Mouse (Mus musculus): ENCODE results near the gene D630039A03Rik.

The D630039A03Rik gene

GRCm38 (mm10) chr4:57916201-57916661 is at the start of gene D630039A03Rik:
Gene D630039A03Rik, minus strand, starts transcription at chr4:57916297.
- no peak for DNase-seq (ENCODE audit: low spot score in 2 of 2)

GRCm38 (mm10) chr4:57965516-57965915 is 49.4 kb upstream of the D630039A03Rik start:
- no peak for DNase-seq (ENCODE audit: low spot score in 2 of 2)

GRCm38 (mm10) chr4:57964143-57964542 is 48.0 kb upstream of the D630039A03Rik start:
- DNase-seq (ENCODE audit: low spot score in 2 of 2) = no peak

GRCm38 (mm10) chr4:57959056-57959455 is 43.0 kb upstream of the D630039A03Rik start:
- no peak for DNase-seq (ENCODE audit: low spot score in 2 of 2)

GRCm38 (mm10) chr4:57958098-57958497 is 42.0 kb upstream of the D630039A03Rik start:
- peak in 1 of 2 experiments; percentile 25 for DNase-seq (ENCODE audit: low spot score in 2 of 2)

GRCm38 (mm10) chr4:57957200-57958085 is 41.3 kb upstream of the D630039A03Rik start:
- no peak for DNase-seq (ENCODE audit: low spot score in 2 of 2)

GRCm38 (mm10) chr4:57956029-57956960 is 40.2 kb upstream of the D630039A03Rik start, which contains the start of gene Txn1:
Gene Txn1, minus strand, starts transcription at chr4:57956411.
- peak; percentile 94 for DNase-seq (ENCODE audit: low spot score in 2 of 2)

GRCm38 (mm10) chr4:57955544-57955958 is 39.5 kb upstream of the D630039A03Rik start:
- peak; percentile 48 to 65 for DNase-seq (ENCODE audit: low spot score in 2 of 2)

GRCm38 (mm10) chr4:57954991-57955390 is 38.9 kb upstream of the D630039A03Rik start:
- no peak for DNase-seq (ENCODE audit: low spot score in 2 of 2)

GRCm38 (mm10) chr4:57954580-57954979 is 38.5 kb upstream of the D630039A03Rik start:
- DNase-seq (ENCODE audit: low spot score in 2 of 2) = no peak

GRCm38 (mm10) chr4:57953796-57954195 is 37.7 kb upstream of the D630039A03Rik start:
- DNase-seq (ENCODE audit: low spot score in 2 of 2) = no peak

GRCm38 (mm10) chr4:57952891-57953290 is 36.8 kb upstream of the D630039A03Rik start:
- DNase-seq (ENCODE audit: low spot score in 2 of 2) = no peak

GRCm38 (mm10) chr4:57952416-57952815 is 36.3 kb upstream of the D630039A03Rik start:
- no peak for DNase-seq (ENCODE audit: low spot score in 2 of 2)

- no peak for DNase-seq (ENCODE audit: low spot score in 2 of 2)
Observed at GRCm38 (mm10) chr4:57949866-57950265, 33.8 kb upstream of the D630039A03Rik start.

GRCm38 (mm10) chr4:57947476-57947875 is 31.4 kb upstream of the D630039A03Rik start:
- DNase-seq (ENCODE audit: low spot score in 2 of 2) = no peak

GRCm38 (mm10) chr4:57947036-57947435 is 30.9 kb upstream of the D630039A03Rik start:
- DNase-seq (ENCODE audit: low spot score in 2 of 2) = no peak

- no peak for DNase-seq (ENCODE audit: low spot score in 2 of 2)
Observed at GRCm38 (mm10) chr4:57942892-57943291, 26.8 kb upstream of the D630039A03Rik start.

GRCm38 (mm10) chr4:57940631-57941030 is 24.5 kb upstream of the D630039A03Rik start:
- DNase-seq (ENCODE audit: low spot score in 2 of 2) = no peak

- no peak for DNase-seq (ENCODE audit: low spot score in 2 of 2)
Observed at GRCm38 (mm10) chr4:57937292-57937691, 21.2 kb upstream of the D630039A03Rik start.

- DNase-seq (ENCODE audit: low spot score in 2 of 2) = no peak
Observed at GRCm38 (mm10) chr4:57934181-57934580, 18.1 kb upstream of the D630039A03Rik start.

GRCm38 (mm10) chr4:57930559-57931170 is 14.6 kb upstream of the D630039A03Rik start:
- DNase-seq (ENCODE audit: low spot score in 2 of 2) = no peak
